Mouse (Mus musculus): ENCODE data around the gene R3hdml. TPM values are rescaled to one million over a fixed set of nuclear protein-coding genes. Genes with fewer than 3 reads are reported as not detected.

Gene R3hdml
- total and polyA plus RNA-seq, 3 experiments = not detected

DNA sequence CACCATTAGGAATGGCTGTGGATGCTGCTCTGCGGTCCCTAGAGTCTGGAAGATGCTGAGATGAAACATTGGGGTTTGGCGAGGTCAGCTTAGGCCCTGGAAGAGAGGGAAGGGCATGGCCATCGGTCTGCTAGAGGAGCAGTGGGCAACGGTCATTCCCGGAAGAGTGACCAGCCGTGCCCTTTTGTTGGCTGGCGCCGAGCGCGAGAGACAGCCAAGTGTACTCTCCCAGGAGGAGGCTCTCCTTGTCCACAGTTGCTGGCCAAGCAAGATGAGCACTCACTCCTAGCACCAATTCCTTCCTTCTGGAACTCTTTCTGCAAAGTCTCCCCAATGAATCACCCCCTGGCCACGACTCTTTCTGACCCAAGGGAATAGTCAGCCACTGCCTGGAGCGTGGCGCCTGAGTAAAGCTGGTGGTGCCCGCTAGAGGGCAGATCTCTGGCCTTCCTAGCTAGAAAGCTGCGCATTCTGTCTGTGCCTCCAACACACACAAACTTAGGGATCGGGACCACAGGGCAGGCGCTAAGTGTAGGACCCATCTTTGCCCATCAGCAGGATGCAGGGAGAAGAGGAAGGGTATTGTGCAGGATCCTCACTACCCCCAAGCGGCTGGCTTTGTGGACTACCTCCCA is 11.8 kb upstream of the R3hdml start:
- Histone ChIP-seq H3K4me1 (ENCODE audit: control insufficient read depth in 1 of 2, insufficient read depth in 2 of 2) (0 out of 4 replicates have a peak, but pooled peaks cover 3 to 4% of the 10 kb centered on the region in 2 experiments), H3K36me3 (replicated peaks in 1 of 2; ENCODE audit: control insufficient read depth in 1 of 2, insufficient read depth in 1 of 2, low read length in 1 of 2) (no peaks in the 10 kb centered on the region), H3K9ac (ENCODE audit: insufficient read depth, low read depth) (no peak overlapping the region), H3K27ac (ENCODE audit: insufficient read depth, low read depth) (no peak overlapping the region), H3K9me3 (replicated peaks; ENCODE audit: low read length) (no peaks in the 10 kb centered on the region), H3K4me2 (ENCODE audit: insufficient read depth, low read depth, poor library complexity, severe bottlenecking) (no peak overlapping the region), H3K4me3 (replicated peaks in 1 of 3; ENCODE audit: low read depth in 2 of 3, low read length in 2 of 3, poor library complexity in 1 of 3) (no peak overlapping the region), H3K27me3 (replicated peaks) (peaks cover 80% of the 10 kb centered on the region), H3K79me2 (replicated peaks; ENCODE audit: control insufficient read depth, extremely low read depth, insufficient read depth, poor library complexity, severe bottlenecking) (no peaks in the 10 kb centered on the region)
- dilution Hi-C loops (cut with MboI; ENCODE audit: extremely low pct_ligation_motif_present, extremely low pct_unique_long_range_greater_than_20kb, low sequenced_read_pairs) (no loop called here), in situ Hi-C loops (cut with MboI; ENCODE audit: low pct_ligation_motif_present, low pct_unique_long_range_greater_than_20kb, low sequenced_read_pairs) (no loop called here)
- DNase-seq (ENCODE audit: extremely low read depth) = no peak
- TF ChIP-seq CTCF (conservative IDR thresholded peaks at IDR 0.05 in 1 of 2, IDR thresholded peaks at IDR 0.05 in 1 of 2; ENCODE audit: low read depth in 2 of 2, low read length in 2 of 2) (peak in 1 of 2 experiments; percentile 53; a peak in 2 of 4 replicates), CHD2 (IDR thresholded peaks at IDR 0.05; ENCODE audit: low read length) (no peak), JUND (conservative IDR thresholded peaks at IDR 0.05; ENCODE audit: low read depth, low read length) (no peak)

GRCm38 (mm10) chr2:163481539-163482029 is 10.5 kb upstream of the R3hdml start:
- Histone ChIP-seq H3K4me3 (replicated peaks in 1 of 3; ENCODE audit: low read depth in 2 of 3, low read length in 2 of 3, poor library complexity in 1 of 3) (no peak overlapping the region), H3K36me3 (replicated peaks in 1 of 2; ENCODE audit: control insufficient read depth in 1 of 2, insufficient read depth in 1 of 2, low read length in 1 of 2) (no peaks in the 10 kb centered on the region), H3K27me3 (replicated peaks) (peaks cover 83% of the 10 kb centered on the region), H3K27ac (ENCODE audit: insufficient read depth, low read depth) (no peak overlapping the region), H3K9me3 (replicated peaks; ENCODE audit: low read length) (no peaks in the 10 kb centered on the region), H3K4me2 (ENCODE audit: insufficient read depth, low read depth, poor library complexity, severe bottlenecking) (no peak overlapping the region), H3K4me1 (ENCODE audit: control insufficient read depth in 1 of 2, insufficient read depth in 2 of 2) (0 out of 4 replicates have a peak, but pooled peaks cover 3 to 4% of the 10 kb centered on the region in 2 experiments), H3K9ac (ENCODE audit: insufficient read depth, low read depth) (no peak overlapping the region), H3K79me2 (replicated peaks; ENCODE audit: control insufficient read depth, extremely low read depth, insufficient read depth, poor library complexity, severe bottlenecking) (no peaks in the 10 kb centered on the region)
- in situ Hi-C loops (cut with MboI; ENCODE audit: low pct_ligation_motif_present, low pct_unique_long_range_greater_than_20kb, low sequenced_read_pairs) (no loop called here), dilution Hi-C loops (cut with MboI; ENCODE audit: extremely low pct_ligation_motif_present, extremely low pct_unique_long_range_greater_than_20kb, low sequenced_read_pairs) (no loop called here)
- no peak for DNase-seq (ENCODE audit: extremely low read depth)
- TF ChIP-seq TBP (conservative IDR thresholded peaks at IDR 0.05; ENCODE audit: low read depth, low read length) = no peak
- no peak for TF ChIP-seq MAFK (IDR thresholded peaks at IDR 0.05; ENCODE audit: insufficient replicate concordance, low read length)
- no peak for TF ChIP-seq MAZ (IDR thresholded peaks at IDR 0.05; ENCODE audit: low read depth, low read length)
- no peak for TF ChIP-seq SIN3A (IDR thresholded peaks at IDR 0.05; ENCODE audit: low read length)
- no peak; a peak in 1 of 4 replicates for TF ChIP-seq CTCF (conservative IDR thresholded peaks at IDR 0.05 in 1 of 2, IDR thresholded peaks at IDR 0.05 in 1 of 2; ENCODE audit: low read depth in 2 of 2, low read length in 2 of 2)
- TF ChIP-seq ZC3H11A (IDR thresholded peaks at IDR 0.05; ENCODE audit: low read depth, low read length) = no peak
- TF ChIP-seq POLR2A (IDR thresholded peaks at IDR 0.05; ENCODE audit: low read depth, low read length) = no peak
- TF ChIP-seq CHD1 (IDR thresholded peaks at IDR 0.05; ENCODE audit: low read depth, low read length) = no peak

DNA sequence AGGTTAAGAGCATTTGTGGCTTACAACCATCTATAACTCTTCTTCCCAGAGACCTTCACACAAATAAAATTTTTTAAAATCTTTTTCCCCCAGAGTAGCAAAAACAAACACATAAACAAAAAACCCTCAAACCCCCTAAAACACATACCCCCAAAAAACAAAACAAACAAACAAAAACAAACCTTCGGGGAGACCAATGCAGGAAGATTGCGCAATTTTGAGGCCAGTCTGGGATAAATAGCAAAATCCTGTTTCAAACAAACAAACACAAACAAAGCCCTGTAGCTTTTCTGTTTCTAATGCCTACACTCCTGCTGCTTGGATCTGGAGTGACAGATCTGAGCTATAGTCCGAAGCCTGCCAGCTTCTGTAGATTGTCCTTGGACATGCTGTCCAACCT is 4.8 kb upstream of the R3hdml start:
- Histone ChIP-seq H3K4me2 (ENCODE audit: insufficient read depth, low read depth, poor library complexity, severe bottlenecking) (no peak overlapping the region), H3K27ac (ENCODE audit: insufficient read depth, low read depth) (no peak overlapping the region), H3K4me1 (ENCODE audit: control insufficient read depth in 1 of 2, insufficient read depth in 2 of 2) (0 out of 4 replicates have a peak, but pooled peaks cover 0 to 3% of the 10 kb centered on the region in 2 experiments), H3K9ac (ENCODE audit: insufficient read depth, low read depth) (no peak overlapping the region), H3K4me3 (replicated peaks in 1 of 3; ENCODE audit: low read depth in 2 of 3, low read length in 2 of 3, poor library complexity in 1 of 3) (no peak overlapping the region), H3K79me2 (replicated peaks; ENCODE audit: control insufficient read depth, extremely low read depth, insufficient read depth, poor library complexity, severe bottlenecking) (no peaks in the 10 kb centered on the region), H3K36me3 (replicated peaks in 1 of 2; ENCODE audit: control insufficient read depth in 1 of 2, insufficient read depth in 1 of 2, low read length in 1 of 2) (no peaks in the 10 kb centered on the region), H3K9me3 (replicated peaks; ENCODE audit: low read length) (no peaks in the 10 kb centered on the region), H3K27me3 (replicated peaks) (peaks cover 89% of the 10 kb centered on the region)
- DNase-seq (ENCODE audit: extremely low read depth) = no peak
- dilution Hi-C loops (cut with MboI; ENCODE audit: extremely low pct_ligation_motif_present, extremely low pct_unique_long_range_greater_than_20kb, low sequenced_read_pairs) = no loop called here
- TF ChIP-seq MAFK (IDR thresholded peaks at IDR 0.05; ENCODE audit: insufficient replicate concordance, low read length) (no peak), SIN3A (IDR thresholded peaks at IDR 0.05; ENCODE audit: low read length) (no peak), ZC3H11A (IDR thresholded peaks at IDR 0.05; ENCODE audit: low read depth, low read length) (no peak), JUN (IDR thresholded peaks at IDR 0.05; ENCODE audit: insufficient read depth, low read depth, low read length) (no peak), MYC (IDR thresholded peaks at IDR 0.05; ENCODE audit: low read depth, low read length) (no peak), ZNF384 (IDR thresholded peaks at IDR 0.05; ENCODE audit: low read depth, low read length) (no peak), MXI1 (IDR thresholded peaks at IDR 0.05; ENCODE audit: low read depth, low read length) (no peak), IRF4 (IDR thresholded peaks at IDR 0.05; ENCODE audit: low read depth, low read length) (no peak), NRF1 (IDR thresholded peaks at IDR 0.05; ENCODE audit: low read depth, low read length) (no peak), KAT2A (IDR thresholded peaks at IDR 0.05; ENCODE audit: insufficient replicate concordance, low read length) (no peak), PAX5 (IDR thresholded peaks at IDR 0.05; ENCODE audit: low read length) (no peak), TBP (conservative IDR thresholded peaks at IDR 0.05; ENCODE audit: low read depth, low read length) (no peak), CHD2 (IDR thresholded peaks at IDR 0.05; ENCODE audit: low read length) (no peak), E2F4 (IDR thresholded peaks at IDR 0.05; ENCODE audit: insufficient replicate concordance, low read depth, low read length) (no peak), ETS1 (conservative IDR thresholded peaks at IDR 0.05; ENCODE audit: low read depth, low read length) (no peak)
- in situ Hi-C loops (cut with MboI; ENCODE audit: low pct_ligation_motif_present, low pct_unique_long_range_greater_than_20kb, low sequenced_read_pairs) = no loop called here
